Mouse (Mus musculus): ENCODE data around the gene Ubap1l. TPM values are rescaled to one million over a fixed set of nuclear protein-coding genes. Genes with fewer than 3 reads are reported as not detected.
A peak's percentile ranks its signal among the peaks of the same experiment; 100 is the strongest.

Gene Ubap1l
- total RNA-seq, 2 experiments from 2014 or later, result 1.3 to 4.5 TPM

DNA sequence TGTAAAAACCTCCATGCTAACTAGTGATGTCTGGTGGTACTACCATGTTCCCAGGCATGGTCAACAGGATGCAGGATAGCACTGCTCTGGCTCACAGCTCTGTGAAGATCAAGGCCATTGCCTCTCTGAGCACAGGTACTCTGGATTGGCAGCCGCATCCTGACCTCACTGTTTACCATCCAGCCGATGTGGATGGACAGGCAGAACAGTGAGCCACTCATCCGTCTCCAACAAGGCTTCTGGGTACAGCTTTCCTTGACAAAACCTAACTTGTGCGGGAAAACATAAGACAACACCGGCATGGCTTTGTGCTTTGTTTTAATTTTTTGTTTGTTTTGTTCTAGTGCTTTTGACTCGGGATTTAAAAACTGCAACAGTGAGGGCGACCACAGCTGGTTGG, 4.9 kb downstream of the Ubap1l start:
- no peak for DNase-seq (ENCODE audit: low spot score in 2 of 2)
- intact Hi-C loops (cut with DNase I), result no loop called here

GRCm38 (mm10) chr9:65371756-65372155, 10.9 kb downstream of the Ubap1l start:
- intact Hi-C loops (cut with DNase I), result loop anchor here (5.0 kb wide), 1 partner anchor 61 kb away; no protein-coding TSS in a partner anchor
- no peak for DNase-seq (ENCODE audit: low spot score in 2 of 2)

DNA sequence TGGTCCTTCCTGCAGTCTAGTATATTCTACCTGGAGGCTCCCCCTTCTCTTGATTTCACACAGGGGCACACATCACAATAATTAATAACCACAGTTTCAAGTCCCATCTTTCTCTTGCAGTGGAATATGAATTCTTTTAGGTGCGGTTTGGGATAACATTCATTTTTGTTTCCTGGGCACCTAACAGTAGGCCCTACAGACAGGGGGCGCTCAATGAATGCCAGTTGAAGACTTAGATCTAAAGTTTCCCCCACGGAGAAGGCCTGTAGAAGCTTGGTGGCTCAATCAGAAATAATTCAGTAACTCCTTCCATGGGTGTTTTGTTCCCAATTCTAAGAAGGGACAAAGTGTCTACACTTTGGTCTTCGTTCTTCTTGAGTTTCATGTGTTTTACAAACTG, 11.6 kb downstream of the Ubap1l start:
- DNase-seq (ENCODE audit: low spot score in 2 of 2), result no peak
- intact Hi-C loops (cut with DNase I), result loop anchor here (5.0 kb wide), 1 partner anchor 60 kb away; no protein-coding TSS in a partner anchor

DNA sequence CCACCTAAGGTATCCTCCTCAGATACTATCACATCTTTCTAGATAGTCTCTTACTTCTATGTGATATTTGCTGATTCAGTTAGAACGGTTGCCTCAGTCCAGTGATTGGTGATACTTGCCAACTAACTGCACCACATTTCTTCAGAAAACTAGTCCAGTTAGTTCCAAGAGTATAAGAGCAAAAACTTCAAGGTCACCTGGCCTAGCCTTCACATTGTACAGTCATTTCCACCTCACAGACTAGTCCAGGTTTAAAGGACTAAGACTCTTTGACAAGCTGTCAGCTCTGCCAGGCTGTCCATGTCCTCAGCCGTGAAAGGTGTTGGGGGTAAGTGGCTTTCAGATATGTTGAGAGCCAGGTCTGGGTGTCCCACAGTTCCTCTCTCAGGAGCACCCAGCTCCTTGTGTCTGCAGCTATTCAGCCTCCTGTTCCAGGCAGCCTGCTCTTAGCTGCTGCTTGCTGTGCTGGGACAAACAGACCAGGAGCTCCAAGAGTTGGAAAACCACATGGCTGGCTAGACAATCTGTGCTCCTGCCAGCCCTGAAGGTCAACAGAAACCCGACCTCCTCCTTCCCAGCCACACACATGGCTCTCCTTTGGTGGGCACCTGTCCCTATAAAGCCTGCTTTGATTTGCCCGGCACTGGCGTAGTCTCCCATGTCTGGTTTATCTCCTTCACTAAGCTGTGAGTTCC, 13.8 kb downstream of the Ubap1l start:
- intact Hi-C loops (cut with DNase I), result loop anchor here (5.0 kb wide), 1 partner anchor 58 kb away; no protein-coding TSS in a partner anchor
- DNase-seq (ENCODE audit: low spot score in 2 of 2), result no peak

- intact Hi-C loops (cut with DNase I), result no loop called here
Observed at GRCm38 (mm10) chr9:65375163-65375934, 14.5 kb downstream of the Ubap1l start.

DNA sequence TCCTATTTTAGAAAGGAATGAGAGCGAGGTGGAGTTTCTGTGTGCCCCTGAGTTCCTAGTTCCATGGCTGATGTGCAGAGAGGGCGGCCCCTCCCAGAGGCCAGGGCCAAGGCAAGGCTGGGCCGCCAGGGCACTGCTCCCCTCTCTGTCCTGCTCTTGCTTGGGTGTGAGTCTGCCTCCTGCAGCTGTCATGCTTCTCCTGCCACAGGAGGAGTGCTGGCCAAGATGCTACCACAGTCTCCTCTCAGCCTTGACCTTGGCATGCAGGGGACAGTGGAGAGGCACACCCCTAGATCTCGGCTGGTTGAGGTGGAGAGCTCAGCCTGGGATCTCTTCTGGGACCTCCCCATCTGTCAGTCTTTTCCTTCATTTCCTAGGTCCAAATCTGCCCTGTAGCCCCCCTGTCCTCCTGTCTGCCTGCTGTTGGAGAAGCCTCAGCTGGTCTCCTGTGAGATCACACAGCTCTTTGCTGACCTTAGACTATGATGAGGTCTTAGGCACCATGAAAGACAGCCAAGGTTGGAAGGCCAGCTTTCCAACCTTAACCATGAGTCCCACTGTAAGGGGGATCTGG, 20.3 kb downstream of the Ubap1l start:
- DNase-seq (ENCODE audit: low spot score in 2 of 2), result no peak
- intact Hi-C loops (cut with DNase I), result no loop called here

More at GRCm38 (mm10) chr9:65375163-65375934, 14.5 kb downstream of the Ubap1l start:
- DNase-seq (ENCODE audit: low spot score in 2 of 2), result peak; percentile 69 to 76

DNA sequence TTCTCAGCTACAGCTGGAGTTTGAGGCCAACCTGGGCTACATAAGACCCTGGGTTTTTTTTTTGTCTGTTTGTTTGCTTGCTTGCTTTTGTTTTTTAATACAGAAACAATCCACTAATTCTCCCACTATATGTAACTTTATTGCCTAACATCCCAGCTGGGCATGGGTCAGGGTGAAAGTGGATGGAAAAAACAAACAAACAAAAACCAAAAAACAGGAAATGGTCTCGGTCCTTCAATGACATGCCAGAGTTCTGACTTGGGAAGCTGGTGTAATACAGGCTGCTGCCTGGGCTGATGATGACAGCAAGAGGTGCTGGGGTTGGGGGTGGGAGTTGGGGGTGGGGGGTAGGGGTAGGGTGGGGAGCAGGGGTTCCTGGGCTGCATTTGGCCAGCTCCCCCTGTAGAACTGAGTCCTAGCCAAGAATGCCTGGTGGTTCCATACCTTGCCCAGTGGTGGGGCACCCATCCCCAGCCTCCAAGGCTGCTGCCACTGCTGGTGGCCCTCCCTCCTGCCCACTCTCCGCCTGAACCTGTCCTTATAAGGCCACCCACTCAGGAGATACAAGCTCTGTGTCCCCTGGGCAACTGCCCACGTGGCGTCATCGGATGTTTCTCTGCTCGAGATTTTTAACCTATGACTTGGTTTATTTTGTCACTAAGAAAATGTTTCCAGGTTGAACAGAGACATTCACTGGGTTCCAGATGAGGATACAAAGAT, 21.4 kb downstream of the Ubap1l start:
- no peak for DNase-seq (ENCODE audit: low spot score in 2 of 2)
- intact Hi-C loops (cut with DNase I), result no loop called here

DNA sequence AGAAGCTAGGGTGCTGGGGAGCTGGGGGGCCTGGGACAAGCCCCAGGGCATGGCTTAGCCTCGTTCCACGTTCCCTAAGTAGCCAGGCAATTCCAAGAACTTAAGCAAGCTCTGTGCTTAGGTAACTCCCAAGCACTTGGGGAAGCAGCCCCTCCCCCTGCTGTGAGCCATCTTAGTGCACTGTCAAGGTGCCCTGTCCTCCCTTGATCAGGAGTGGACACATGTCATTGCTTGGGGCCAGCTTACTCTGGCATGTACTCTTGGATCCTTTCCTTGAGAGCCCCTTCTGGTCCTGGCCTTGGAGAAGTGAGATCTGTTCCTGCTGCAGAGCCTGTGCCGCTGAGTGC, 21.9 kb downstream of the Ubap1l start:
- intact Hi-C loops (cut with DNase I), result no loop called here
- DNase-seq (ENCODE audit: low spot score in 2 of 2), result no peak

- DNase-seq (ENCODE audit: low spot score in 2 of 2), result no peak
- intact Hi-C loops (cut with DNase I), result no loop called here
Observed at GRCm38 (mm10) chr9:65384276-65384675, 23.4 kb downstream of the Ubap1l start.

DNA sequence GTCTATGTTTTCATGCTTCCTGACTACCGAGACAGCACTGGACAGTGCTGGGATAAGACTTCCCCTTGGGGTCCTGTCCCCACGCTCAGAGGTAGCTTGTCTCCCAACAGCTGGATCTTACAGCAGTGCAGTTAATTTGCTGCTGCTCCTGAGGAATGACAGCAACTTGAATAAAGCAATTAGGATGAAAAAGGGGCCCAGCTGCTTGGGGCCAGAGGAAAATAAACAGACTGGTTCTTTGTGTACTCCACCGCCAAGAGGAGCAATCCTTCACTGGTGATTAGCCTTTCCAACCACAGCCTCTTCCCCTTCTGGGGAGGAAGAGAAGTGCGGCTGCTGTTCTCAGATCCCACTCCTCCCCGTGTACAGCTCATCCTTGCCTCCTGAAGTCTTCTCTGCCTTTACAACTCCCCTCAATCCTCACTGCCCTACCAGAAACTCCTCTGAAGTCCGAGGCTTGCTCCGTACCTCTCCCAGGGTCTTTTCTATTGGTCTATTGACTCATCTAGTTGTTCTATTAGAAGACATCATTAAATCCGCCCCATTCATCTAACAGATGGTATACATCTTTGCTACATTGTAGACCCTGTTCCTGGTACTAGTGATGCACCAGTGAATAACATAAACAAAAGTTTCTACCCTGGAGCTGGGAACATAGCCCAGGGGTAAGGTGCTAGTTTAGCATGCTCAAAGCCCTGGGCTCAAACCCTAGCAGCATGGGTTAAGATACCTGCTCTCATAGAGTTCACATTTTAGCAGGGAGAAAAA, 25.7 kb downstream of the Ubap1l start:
- intact Hi-C loops (cut with DNase I), result no loop called here
- DNase-seq (ENCODE audit: low spot score in 2 of 2), result no peak

DNA sequence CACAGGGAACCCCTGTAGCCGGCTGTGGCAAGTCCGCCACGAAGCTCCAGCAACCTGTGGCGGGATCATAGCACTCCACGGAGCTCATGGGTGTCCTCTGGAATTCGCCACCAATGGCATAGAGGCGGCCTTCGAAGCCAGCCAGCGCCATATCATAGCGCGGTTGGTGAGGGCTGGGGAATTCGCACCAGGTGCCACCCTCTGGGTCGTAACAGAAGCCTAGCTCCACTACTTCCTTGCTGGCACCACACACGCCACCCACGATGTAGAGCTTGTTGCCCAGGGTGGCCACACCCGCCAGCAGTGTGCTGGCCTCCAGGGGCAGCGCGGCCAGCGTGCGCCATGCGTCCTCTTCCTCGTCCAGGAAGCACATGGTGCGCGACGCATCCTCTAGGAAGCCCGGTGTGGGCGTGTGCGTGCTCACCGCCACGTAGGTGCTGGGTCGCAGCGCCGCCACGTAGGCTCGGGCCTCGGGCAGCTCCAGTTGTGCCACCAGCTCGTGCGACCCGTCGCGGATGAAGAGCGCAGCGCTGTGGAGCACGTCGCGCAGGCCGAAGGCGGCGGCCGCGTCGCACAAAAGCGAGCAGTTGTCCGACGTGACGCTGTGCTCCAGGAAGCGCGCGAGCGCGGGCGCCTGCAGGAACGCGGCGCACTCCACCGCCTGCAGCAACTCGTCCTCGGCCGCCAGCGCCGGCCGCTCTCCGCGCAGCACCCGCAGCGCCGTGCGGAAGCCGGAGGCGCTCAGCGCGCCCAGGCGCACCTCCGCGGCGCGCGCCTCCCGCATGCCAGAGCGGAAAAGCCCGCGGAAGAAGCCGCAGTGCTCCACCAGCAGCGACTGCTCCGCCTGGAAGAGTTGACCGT, 30.1 kb downstream of the Ubap1l start:
- DNase-seq (ENCODE audit: low spot score in 2 of 2), result no peak
- intact Hi-C loops (cut with DNase I), result no loop called here

- DNase-seq (ENCODE audit: low spot score in 2 of 2), result no peak
- intact Hi-C loops (cut with DNase I), result no loop called here
Observed at GRCm38 (mm10) chr9:65391613-65391964, 30.7 kb downstream of the Ubap1l start, which contains the start of gene Kbtbd13. Kbtbd13 (minus strand) TSS chr9:65391652.

- intact Hi-C loops (cut with DNase I), result loop anchor here (1.0 kb wide), 1 partner anchor 40 kb away; no protein-coding TSS in a partner anchor
Observed at GRCm38 (mm10) chr9:65392638-65393364, 32.0 kb downstream of the Ubap1l start.

DNA sequence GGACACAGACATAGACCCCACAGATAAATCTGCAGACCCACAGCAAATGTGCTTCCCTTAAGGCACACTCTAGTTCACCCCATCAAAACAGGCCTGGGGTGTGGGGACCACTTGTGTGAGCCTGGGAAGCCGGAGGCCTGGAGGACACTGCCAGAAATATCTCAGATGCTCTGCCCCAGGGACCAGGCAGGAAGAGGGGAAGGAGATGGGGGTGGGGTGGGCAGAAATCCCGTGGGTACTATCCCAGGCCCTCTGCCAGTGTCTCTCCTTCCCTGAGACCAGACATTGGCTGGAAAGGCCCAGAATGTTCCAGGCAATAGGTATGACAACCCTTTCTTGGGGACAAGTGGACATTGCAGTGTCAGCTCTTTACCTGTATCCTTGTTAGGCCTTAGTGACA, 32.8 kb downstream of the Ubap1l start:
- intact Hi-C loops (cut with DNase I), result loop anchor here (1.0 kb wide), 1 partner anchor 39 kb away; no protein-coding TSS in a partner anchor
- DNase-seq (ENCODE audit: low spot score in 2 of 2), result no peak

More at GRCm38 (mm10) chr9:65392638-65393364, 32.0 kb downstream of the Ubap1l start:
- DNase-seq (ENCODE audit: low spot score in 2 of 2), result peak; percentile 26 to 50

DNA sequence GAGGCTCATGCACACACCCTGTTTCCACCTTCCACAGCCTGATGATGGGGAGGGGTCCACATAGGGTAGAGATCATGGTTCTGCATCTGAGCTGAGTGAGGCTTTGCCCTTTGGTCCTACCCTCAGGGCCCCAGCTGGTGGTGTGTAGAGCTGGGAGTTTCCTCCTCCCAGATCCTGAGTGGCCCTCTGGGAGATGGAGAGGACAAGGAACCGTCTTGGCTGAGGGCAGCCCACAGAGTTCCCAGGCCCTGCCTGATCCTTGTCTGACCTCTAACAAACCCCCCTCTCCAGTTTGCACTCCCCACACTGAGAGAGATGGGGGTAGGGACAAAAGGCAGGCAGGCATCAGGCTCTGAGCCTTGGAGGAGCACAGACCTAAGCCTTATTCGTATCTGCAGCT, 33.5 kb downstream of the Ubap1l start:
- intact Hi-C loops (cut with DNase I), result no loop called here
- DNase-seq (ENCODE audit: low spot score in 2 of 2), result no peak

DNA sequence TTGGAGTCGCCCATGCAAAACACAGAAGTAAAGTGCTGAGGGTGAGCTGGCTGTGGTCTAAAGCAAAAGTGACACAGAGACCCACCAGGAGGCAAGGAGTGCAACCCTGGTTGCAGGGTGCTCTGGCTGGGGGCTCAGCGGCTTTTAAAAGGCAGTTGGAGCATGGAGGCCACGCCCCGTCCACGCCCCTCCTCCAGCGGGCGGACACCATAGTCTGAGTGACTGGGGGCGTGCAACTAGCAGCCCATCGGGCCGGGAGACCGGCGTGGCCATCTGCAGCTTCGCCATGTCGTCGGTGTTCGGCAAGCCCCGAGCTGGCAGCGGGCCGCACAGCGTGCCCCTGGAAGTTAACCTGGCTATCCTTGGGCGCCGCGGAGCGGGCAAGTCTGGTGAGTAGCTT, 37.4 kb downstream of the Ubap1l start, which contains the start of gene Rasl12:
TSS of gene Rasl12 (plus strand) at position 228 of the 400 bp plus-strand sequence.
- peak; percentile 18 to 47 for DNase-seq (ENCODE audit: low spot score in 2 of 2)
- intact Hi-C loops (cut with DNase I), result no loop called here

DNA sequence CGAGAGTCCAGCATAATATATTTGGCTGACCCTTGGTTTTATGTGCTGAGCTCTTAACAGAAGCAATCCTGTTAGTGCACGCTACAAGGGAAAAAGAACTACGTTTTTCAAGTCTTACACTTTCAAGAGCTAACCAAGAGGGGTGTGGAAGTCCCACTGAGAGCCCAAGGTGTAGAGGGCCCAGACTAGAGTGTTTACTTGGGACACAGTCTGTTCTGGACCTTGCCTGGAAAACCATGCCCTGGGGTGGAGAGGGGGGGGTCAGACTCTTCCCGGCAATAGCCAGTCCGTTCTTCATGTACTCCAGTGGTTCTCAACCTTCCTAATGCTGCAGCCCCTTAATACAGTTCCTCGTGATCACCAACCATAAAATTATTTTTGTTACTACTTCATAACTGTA, 39.1 kb downstream of the Ubap1l start:
- no peak for DNase-seq (ENCODE audit: low spot score in 2 of 2)
- intact Hi-C loops (cut with DNase I), result no loop called here
